Mouse (Mus musculus): ENCODE measurements around the gene Pcdh10.

The Pcdh10 gene

DNA sequence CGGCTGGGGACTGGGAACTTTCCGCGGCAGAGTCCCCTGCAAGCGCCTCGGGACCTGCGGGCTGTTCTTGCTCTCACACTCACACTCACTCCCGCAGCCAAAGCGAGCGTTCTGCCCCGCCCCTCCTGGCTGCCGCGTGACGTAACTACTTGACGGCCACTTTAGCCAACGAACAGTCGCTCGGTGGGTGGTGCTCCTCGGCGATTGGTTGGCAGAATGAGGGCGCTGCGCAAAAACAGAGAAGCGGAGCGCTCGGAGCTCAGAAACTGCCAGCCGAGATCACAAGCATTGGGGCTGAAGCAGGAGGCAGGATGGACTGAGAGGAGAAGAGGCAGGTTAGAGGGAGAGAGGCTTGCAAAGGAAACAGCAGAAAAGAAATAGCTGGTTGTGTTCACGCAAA is at the start of gene Pcdh10:
Gene Pcdh10 (plus strand): TSS at position 254 of the 400 bp plus-strand sequence.
- DNase-seq (ENCODE audit: low read depth): peak; percentile 74

- no peak for DNase-seq (ENCODE audit: low read depth)
Observed at GRCm38 (mm10) chr3:45355919-45356318, 22.3 kb upstream of the Pcdh10 start.

- DNase-seq (ENCODE audit: low read depth): no peak
Observed at GRCm38 (mm10) chr3:45368952-45369351, 9.2 kb upstream of the Pcdh10 start.

DNA sequence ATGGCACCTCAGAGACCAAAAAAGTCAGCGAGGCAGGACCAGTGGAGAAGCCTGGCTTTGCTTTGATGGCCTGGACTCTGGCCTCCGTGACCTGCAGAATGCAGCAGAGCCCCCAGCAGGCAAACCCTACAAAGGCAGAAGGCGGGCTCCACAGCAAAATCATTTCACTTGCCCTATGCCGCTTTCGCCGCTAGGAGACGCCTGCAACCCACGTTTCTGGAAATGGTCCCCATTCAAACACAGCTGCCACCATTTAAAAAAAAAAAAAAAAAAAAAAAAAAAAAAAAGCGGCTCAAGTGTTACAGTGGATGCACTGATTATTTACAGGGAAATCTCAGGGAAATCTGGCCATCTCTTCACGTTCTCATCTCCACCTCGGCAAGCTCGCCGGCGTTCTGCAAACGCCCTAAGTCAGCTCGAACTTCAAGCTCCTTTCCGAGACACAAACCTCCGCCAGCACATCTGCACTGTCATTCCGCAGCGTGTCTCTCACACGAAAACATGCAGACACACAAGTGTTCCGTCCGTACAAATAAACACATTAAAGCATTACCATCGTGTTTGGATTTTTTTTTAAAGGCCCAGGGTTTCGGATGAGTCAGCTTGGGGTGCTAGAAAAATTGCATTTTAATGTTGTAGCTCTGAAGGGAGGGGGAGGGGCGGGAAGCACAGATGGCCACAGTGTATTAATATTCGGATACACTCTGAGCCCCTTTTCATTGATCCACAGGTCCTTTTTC is 2.3 kb upstream of the Pcdh10 start:
- DNase-seq (ENCODE audit: low read depth): peak; percentile 61

DNA sequence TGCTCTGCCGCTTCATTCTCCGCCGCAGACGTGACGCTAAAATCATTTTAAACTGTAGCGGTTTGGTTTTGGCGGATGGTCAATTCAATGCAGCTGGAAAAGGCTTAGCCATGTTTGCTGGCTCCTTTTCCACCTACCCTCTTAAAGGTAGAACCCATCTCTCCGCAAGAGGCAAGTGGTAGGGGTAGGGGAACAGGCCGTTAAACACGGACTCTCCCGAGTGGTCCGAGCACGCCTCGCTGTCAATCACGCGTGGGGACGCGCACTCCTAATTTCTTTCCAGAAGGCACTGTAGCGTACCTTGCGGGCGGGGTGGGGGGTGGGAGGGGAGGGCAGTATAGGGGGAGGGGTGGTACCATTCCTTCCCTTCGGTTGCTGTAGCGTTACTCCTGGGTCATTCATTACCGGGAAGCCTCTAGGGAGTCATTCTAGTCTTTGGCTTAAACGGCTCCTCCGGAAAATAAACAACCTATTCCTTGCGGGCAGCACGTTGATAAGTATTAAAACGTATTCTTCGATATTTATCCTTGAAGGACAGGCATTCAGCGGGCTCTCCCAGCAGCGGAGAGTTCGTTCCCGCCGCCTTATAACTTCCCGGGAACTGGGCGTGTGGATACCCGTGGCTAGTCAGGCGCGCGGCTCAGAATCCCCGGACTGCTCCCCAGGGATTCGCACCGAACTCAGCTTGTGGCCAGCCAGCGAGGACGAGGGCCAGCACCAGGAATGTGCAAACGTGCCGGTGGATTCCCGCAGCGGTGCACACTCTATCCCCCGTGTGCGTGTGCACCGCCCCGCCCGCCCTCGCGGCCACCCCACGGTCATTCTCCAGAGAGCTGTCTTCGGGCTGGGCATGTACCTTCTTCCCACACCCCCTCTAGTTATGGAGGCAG is 1.5 kb upstream of the Pcdh10 start:
- DNase-seq (ENCODE audit: low read depth): no peak

DNA sequence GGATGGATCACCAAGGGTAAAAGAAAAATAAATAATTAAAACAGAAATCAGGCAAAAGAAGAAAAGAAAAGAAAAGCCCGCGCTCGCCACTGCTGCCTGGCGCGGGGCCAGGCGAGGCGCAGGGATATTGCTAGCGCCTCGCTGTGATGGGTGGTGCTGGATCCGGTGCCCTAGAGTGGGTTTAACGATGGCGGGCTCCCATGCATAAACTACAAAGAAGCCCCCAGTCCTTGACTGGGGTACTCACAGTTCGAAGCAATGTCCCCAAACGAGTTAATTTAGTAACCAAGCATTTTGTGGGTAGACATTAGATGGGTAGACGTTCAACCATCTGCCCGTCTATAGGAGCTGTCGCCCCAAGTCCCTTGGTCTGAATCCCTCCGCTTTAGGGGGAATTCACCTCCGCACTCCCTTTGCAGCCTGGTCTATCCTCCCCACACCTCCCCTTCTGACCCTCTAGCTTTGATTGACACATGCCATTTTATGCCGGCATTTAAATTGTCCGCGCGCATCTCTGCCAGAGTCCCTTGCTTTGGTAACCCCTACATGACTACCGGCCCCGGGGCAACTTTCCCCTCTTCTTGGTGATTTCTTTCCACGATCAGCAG is 703 bp upstream of the Pcdh10 start:
- DNase-seq (ENCODE audit: low read depth): no peak

GRCm38 (mm10) chr3:45379541-45379971 is 1.4 kb downstream of the Pcdh10 start:
- DNase-seq (ENCODE audit: low read depth): no peak

GRCm38 (mm10) chr3:45379972-45380761 is 2.0 kb downstream of the Pcdh10 start:
- DNase-seq (ENCODE audit: low read depth): no peak

DNA sequence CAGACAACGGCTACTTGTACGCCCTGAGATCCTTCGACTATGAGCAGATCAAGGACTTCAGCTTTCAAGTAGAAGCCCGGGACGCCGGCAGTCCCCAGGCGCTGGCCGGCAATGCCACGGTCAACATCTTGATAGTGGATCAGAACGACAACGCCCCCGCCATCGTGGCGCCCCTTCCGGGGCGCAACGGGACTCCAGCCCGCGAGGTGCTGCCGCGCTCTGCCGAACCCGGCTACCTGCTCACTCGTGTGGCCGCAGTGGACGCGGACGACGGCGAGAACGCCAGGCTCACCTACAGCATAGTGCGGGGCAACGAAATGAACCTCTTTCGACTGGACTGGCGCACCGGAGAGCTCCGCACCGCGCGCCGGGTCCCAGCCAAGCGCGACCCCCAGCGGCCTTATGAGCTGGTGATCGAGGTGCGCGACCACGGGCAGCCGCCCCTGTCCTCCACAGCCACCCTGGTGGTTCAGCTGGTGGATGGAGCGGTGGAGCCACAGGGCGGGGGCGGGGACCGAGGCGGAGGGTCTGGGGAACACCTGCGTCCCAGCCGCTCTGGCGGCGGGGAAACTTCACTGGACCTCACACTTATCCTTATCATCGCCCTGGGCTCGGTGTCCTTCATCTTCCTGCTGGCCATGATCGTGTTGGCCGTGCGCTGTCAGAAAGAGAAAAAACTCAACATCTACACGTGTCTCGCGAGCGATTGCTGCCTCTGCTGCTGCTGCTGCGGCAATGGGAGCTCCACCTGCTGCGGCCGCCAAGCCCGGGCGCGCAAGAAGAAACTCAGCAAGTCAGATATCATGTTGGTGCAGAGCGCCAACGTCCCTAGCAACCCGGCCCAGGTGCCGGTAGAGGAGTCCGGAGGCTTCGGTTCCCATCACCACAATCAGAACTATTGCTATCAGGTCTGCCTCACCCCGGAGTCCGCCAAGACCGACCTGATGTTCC is 2.9 kb downstream of the Pcdh10 start:
- no peak for DNase-seq (ENCODE audit: low read depth)

DNA sequence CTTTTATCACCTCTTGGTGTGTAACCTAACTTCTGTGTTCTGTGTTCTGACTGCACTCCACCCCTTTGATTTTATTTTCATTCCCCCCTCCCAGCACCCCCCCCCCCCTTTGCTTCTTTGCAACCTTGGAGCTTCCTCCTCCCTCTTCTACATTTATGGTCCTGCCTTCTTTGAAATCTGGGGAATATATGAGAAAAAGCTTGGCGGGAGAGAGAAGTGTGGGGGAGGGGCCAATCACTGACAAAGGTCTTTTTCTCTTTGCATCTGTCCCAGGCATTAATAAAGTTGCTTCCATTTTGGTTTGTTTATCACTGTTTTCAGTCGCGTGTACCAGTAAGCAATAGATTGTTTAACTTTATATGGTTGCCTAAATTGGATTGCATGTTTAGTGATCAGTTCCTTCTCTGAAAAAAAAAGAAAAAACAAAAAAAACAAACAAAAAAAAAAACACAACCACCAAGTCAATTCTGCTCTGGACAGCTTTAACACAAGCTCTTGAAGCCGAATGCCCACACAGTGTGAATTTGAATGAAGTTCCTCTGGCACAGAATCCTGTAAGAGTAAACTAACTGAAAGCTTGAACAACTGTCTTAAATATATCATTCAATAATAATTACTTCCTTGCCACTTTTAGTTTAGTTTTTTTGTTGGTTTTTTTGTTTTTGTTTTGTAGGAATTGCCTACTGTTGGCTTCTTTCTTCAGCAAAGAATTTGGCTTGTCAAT is 4.0 kb downstream of the Pcdh10 start:
- no peak for DNase-seq (ENCODE audit: low read depth)

DNA sequence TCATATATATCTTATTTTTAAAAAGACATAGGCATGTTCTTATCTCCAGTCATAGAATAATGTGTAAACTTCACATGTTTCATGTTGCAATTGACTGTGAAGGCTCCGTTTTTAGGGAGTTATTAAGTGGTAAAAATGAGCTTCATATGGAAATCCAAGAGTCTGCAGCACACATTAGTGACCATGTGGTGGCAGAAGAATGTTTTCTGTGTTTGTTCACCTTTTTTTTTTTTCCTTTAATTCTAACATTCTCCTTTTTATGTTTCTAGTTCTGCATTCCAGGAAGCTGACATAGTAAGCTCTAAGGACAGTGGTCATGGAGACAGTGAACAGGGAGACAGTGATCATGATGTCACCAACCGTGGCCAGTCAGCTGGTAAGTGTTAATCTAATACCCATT is 5.6 kb downstream of the Pcdh10 start:
- no peak for DNase-seq (ENCODE audit: low read depth)

DNA sequence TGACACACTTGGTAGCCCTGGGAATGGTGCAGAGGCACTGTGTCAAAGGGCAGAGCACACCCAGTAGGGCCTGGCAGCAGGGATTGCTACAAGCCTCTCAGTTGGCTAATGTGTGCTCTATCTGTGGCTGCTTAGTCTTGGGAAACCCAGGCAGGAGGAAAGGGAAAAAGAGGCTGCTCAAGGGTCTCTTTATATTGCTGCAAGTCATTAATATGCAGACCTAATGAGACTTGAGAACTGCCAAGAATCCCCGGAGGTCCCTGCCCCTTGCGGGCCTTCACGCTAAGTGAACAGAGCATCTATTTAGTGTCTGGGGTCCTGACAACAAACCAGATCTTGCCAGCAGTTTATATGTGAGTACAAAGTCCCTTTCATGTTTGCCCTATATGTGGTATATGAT is 6.8 kb downstream of the Pcdh10 start:
- DNase-seq (ENCODE audit: low read depth): no peak

GRCm38 (mm10) chr3:45385451-45385850 is 7.3 kb downstream of the Pcdh10 start:
- no peak for DNase-seq (ENCODE audit: low read depth)

- DNase-seq (ENCODE audit: low read depth): no peak
Observed at GRCm38 (mm10) chr3:45386512-45386911, 8.3 kb downstream of the Pcdh10 start.

DNA sequence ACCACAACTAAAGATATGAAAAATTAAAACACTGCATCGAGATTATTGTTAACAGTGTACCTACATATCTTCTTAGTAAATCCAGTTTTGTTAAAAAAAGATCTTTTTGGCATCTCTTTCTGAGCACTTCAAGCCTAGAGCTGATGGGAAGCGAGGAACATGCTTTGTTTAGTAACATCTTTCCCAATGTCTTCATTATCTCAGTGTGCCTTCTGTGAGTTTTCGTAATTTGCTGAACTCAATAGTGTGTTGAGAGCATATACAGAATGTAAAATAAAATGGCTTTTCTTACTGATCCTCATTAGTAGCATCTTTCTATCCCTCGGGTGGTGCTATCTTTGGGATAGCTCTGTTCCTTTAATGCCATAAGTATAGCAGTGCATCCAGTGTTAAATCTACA is 18.9 kb downstream of the Pcdh10 start:
- no peak for DNase-seq (ENCODE audit: low read depth)

GRCm38 (mm10) chr3:45403239-45403638 is 25.0 kb downstream of the Pcdh10 start:
- no peak for DNase-seq (ENCODE audit: low read depth)

GRCm38 (mm10) chr3:45431691-45432090 is 53.5 kb downstream of the Pcdh10 start:
- no peak for DNase-seq (ENCODE audit: low read depth)

DNA sequence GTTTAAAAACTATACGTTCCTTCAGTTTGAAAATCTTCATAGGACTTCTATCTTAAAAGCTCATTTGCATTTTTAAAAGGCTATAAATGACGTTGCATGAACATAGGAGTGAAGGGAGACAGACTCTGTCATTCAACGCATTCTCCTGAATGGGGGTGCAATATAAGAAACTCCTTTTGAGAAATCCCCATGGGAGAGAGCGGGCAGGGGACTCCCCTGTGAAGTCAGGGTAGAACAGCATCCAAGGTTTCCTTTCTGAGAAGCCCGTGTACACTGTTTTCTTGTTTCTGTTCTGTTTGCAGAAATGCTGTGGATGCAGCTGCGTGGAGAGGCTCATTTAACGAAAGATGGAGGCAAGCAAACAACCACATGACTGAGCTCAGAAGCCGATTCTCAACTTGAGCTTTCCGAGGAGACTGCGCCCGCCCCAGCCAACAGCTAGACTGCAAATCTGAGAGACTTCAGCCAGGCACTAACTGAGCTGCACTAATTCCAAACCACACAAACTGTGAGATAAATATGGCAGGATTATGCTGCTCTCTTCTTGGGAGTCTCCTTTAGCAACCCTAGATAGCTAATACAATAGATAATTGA is 54.1 kb downstream of the Pcdh10 start:
- no peak for DNase-seq (ENCODE audit: low read depth)

All from NIH3T3 (cell line).